Mouse (Mus musculus) T-helper 2 cell (primary cell): ENCODE results near the gene Gab1.

Source experiments
- in situ Hi-C: fragments of 300-600 bp; cut with MboI, MseI; formaldehyde crosslinking; loops from one replicate; pipeline ENCODE4 v1.15.1; 2025; ENCODE audit warnings: high pct_unique_total_duplicates

Gene Gab1

DNA sequence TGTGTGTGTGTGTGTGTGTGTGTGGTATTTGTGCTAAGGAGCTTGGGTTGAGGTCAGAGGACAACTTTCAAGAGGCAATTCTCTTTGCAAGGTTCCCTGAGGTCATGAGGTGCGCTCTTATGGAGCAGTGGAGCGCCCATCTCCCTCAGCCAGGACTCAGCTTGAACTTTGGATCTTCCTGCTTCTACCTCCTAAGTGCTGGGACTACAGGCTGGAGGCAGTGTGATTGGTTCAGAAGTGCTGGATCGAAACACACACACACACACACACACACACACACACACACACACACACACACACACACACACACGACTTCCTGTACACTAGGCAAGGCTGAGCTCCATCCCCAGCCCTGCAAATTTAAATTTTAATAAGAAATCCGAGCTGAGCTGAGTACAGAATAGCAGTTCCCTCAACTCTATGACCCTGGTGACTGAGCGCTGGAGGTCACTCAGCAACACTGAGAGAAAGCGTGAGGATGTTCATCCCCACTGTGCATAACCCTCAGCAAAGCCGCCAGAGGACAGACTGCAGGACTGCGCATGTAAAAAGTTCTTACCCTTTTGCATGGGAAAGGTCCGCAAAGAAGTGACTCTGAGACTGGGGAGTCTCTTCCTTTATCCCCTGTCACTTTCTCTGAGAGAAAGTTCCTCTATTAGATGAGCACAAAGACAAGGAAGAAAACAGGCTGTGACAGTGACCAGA is 6.4 kb downstream of the Gab1 start:
- in situ Hi-C loops, result no loop called here

DNA sequence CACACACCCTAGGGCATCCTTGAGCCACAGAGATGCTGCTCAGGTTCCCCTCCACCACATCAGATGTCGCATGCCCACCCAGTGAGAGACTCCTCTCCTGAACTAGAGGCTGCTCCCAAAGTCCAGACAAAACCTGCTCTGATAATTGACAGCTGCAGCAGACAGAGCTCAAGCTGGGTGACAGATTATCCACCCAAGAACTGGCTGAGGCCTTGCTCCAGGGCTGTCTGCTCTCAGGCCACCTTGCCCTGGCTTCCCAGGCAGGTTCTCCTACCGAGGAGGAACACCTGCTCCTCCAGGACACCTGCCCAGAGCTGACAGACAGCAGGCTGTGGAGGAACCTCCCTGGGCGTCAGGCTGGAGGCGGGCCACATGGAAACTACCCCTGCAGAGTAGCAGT is 7.6 kb downstream of the Gab1 start:
- in situ Hi-C loops, result no loop called here

DNA sequence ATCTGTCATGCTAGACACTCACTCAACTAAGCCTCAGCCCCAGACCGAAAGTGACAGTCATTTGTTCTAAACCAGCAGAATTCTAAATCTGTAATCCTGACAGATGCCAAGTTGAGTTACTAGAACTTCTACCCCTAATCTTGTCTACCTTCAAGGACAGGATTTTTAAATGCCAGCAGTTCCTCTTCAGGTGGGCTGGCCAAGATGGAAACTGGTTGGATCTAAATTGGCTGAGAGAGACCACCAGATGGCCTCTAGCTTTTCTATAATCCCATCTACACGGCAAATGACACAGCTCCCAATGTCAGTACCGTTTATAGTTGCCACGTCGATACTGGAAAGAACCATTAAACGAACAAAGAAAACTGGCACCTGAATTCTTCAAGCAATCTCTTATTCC is 8.9 kb downstream of the Gab1 start:
- in situ Hi-C loops, result no loop called here

DNA sequence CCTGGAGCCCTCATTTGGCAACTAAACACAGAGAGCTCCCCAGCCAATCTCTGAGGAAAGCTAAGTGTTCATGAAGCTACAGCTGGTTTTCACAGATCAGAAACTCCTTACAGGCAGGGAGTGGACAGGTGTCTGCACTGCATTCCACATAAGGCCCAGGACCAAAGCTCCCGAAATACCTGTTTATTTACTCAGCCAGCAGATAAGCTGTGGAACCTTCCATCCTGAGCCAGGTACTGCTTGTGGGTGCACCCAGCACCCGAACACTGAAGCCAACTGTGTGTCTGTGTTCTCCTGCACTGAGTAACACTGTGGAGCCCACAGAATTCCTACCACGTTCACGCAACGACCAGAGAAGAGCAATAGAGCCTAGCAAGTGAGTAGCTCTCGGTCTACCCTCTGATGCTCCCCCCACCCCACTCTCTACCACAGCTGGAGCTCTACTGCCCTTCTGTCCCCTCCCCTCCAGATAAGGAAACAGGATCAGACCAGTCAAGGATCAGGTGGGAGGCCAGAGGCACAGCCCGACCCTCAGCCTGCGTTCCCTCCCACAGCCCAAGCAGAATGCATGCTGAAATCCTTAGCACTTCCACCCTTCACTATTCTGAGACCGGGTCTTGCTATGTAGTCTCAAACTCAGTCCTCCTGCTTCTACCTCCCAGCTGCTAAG is 9.6 kb downstream of the Gab1 start:
- in situ Hi-C loops, result no loop called here

DNA sequence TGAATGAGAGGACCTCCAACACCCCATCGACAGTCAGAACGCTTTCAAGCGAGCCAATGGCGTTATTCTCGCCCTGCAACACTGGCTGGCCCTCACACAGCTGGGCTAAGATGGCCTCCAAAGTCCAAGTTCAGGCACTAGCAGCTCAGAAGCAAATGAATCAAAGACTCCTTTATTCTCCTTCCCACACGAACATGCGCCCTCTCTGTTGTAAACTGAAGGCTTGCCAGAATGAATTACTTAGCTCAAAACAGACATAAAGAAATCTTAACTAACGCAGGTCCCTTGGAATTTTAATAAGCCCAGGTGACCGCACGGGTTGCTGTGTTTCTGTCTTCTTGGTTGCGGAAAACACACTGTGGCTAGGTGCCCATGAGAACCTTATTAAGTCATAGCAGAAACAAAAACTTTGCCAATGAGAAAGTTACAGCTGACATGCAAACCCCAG is 10.4 kb downstream of the Gab1 start:
- in situ Hi-C loops, result no loop called here

DNA sequence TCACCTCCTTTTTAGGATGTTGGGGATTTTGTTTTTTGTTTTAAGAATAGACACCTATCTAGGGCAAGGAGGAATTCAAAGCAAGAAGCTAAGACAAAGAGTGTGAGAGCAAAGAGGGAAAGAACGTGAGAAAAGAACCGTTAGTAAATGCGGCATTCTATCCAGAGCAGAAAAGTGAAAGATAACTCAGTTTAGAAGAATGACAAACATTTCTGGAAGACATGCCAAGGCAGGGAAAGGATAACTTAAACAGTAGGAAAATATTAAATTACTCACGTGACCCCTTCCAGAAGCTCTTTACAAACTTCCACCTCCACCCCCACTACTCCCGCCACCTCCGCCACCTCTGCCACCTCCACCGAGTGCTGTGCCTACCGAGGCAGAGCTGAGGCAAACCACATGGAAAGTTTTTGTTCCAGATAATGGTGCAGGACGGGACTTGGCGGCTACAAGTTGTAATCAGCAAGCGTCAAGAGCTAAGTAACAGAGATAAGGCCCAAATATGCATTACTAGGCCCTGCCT is 11.5 kb downstream of the Gab1 start:
- in situ Hi-C loops, result no loop called here

DNA sequence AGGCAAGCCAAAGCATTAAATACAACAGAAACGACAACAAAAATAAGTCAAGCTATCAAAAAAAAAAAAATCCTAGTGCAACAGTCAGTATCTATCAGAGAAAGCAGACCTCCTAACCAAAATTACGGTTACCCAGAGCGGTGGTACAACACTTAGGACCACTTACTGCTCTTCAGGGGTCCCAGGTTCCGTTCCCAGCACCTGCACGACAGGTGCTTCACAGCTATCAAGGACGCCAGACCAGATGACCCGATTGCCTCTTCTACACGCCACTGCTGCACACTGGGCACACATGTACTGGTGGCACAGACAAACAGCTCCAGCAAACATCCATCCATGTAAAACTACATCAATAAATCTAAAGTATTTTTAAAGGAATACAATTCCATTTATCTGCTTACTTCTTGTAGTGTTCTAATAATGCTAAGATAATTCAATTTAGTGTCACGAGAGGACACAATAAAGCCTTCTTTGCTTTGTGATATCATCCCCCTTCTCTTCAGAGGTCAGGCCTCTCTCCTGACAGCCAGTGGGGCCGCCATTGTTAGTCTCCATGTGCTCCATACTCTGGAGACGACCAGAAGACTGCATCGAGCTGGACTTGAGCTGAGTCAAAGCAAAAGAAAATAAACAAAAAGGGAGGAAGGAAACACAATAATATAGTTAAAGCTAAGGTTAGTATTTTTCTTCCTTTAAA is 12.2 kb downstream of the Gab1 start:
- in situ Hi-C loops, result no loop called here

DNA sequence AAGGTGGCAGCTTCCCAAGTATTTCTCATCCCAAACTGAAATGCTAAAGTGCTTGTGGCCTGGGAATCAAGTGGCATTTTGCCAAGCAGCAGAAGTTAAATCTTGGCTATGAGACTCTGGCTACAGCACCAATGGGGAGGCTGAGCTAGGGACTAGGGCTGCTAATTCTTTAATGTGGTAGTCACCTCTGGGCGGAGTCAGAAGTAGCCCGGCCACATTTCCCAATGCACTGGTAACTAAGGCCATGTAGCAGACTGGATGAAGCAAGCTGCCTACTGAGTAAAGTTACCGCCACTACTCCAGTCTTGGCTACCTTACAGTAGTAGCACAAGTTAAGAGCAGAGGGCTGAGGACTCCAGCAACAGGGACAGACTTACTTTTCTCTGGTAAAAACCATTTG is 12.7 kb downstream of the Gab1 start:
- in situ Hi-C loops, result no loop called here

DNA sequence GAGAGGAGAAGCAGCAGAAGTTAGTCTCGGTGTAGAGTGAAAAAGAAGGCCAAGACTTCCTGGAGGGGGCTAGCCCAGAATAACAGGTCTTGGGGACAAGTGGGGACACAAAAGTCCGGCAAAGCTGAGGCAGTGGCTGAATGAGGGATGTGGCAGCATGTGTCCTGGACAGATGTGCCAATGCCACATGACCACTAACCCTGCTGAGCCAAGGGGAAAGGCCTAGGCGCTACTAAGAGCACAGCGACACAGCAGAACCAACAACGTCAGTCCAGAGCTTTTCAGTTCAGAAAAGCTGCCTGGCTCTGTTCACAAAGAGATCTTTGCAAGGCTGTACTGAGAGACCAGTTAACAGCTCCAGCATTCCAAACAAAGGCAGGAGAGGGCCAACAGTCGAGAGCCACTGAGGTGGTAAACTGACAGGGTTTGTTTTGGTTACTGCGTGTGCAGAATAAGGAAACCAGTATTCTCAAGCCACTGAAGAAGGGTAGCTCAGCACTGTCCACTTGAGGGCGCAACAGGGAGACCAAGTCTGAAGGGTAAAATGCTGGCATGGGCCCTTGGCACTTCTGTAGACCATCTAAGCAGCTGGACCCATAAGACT is 15.0 kb downstream of the Gab1 start:
- in situ Hi-C loops, result no loop called here

DNA sequence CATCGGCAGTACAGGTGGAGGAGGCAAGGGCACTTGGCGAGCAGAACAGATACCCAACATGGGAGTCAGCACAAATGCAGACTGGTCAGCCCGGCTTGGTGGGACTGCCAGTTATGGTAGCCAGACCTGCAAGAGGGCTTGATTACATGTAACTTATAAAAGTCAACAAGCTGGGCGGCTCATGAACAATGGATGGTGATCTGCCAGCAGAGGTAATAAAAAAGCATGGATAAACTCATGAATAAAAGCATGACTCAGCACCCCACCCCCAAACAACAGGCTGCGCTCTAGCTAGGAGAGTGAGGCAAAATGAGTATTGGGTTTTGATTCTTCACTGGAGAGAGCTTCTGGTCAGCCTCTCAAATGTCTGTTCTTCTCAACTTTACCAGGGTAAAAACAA is 16.9 kb downstream of the Gab1 start:
- in situ Hi-C loops, result no loop called here

DNA sequence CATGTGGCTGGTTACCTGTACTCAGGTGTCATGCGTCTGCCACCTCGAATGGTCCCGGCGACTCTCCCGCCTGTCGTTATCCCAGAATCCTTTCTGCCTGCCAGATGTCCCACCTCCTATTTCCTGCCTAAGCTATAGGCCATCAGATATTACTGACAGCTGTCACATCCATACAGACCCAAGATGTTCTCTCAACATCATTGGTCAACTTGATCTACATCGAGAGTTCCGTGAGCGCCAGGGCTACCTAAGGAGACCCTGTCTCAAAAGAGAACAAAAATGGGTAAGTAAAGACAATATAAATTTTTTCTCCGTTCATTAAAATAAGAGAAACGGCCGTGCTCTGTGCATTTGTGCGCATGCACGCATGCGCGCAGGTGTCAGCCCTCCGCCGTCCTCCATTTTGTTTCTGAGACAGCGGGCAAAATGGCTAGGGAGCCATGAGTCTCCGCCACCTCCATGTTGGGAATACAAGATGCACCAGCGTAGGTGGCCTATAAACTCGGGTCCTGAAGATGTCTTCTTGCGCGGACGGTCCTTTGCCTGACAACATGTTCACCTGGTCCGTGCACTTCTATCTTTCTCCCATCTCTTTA is 21.0 kb downstream of the Gab1 start:
- in situ Hi-C loops, result no loop called here

DNA sequence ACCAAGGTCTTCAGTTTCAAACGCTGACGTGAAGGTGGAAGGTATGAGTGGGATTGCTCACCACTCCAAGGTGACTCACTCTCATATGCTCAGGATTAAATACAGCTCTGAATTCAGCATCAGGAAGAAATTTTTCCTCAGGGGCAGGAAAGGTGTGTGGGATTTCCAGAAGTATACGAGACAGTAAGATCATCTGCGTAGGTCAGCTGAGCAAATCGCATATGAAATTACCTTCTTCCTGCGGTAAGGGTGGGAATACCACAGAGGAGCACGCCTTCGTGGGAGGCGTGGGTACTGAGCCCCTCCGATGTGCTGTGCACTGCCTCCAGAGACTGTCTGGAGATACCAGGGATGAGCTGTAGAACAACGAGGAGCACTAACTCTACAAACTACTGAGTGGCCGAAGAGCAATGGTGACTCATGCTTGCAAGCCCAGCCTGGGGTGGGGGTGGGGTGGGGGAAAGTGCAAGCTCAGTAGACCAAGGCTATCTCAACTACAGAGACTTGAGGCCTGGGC is 22.4 kb downstream of the Gab1 start:
- in situ Hi-C loops, result no loop called here

DNA sequence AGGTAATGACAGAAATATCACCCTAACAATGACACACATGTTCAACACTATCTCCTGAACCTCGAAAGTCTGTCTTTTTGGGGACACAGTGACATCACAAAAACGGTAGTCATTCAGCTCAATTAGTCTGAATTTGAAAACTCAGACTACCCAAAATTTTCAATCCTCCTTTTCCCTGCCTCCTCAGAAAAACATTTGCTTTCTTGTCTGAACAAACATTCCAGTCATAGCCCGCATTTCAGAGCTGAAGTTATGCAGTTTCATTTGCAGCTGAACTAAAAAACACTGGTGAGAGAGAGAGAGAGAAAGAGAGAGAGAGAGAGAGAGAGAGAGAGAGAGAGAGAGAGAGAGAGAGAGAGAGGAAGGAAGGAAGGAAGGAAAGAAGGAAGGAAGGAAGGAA is 23.2 kb downstream of the Gab1 start:
- in situ Hi-C loops, result no loop called here

DNA sequence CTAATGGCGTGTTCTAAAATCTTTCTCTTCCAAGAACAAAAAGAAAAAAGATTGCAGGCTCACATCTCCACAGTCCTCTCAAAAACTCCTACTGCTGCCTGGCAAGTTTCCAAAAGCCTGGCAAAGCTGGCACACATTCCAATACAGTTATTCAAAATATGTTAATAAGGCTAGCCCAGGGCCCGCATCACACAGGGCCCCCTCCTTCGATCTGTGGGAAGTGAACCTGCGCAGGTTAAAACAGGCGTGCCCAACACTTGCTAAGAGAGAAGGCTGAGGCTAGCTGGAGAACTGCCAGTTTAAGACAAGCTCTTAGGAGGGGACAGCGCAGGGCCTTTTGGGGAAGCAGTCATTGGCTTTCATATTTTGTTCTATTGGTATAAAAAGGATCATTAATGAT is 23.7 kb downstream of the Gab1 start:
- in situ Hi-C loops, result no loop called here

DNA sequence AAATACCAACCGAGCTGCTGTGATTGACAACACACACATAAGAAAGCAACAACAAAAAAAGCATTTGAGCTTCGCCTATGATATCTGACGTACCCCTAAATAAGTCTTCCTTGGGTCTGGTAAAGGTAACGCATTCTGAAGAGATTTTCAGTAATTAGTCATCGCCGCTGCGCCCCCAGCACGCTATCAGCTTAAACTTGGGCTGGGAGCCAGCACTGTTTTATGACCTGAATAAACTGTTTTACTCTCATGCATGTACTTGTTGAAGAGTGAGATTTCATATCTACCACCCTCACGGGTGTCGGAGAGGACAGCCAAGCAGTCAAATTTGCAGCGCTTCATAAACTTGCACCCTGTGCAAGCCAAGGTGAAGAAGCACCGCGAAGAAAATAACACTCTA is 26.7 kb downstream of the Gab1 start:
- in situ Hi-C loops, result no loop called here

DNA sequence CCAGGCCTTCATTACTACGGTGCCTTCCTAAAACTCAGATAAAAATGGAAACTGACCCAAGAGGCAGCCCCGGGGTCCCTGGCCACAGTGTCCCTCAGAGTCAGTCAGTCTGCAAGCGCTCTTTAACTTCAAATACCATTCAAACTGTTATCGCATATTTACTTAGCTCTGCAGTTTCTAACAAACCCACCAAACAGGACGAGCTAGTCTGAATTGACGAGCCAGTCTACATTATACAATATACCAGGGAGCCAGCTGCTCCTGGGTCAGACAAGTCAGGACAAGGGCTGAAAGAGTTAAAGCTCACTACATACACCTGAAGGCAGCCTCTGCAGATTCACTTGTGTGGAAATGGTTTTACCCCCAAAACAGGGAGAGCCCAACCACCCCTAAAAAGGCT is 27.1 kb downstream of the Gab1 start:
- in situ Hi-C loops, result no loop called here

DNA sequence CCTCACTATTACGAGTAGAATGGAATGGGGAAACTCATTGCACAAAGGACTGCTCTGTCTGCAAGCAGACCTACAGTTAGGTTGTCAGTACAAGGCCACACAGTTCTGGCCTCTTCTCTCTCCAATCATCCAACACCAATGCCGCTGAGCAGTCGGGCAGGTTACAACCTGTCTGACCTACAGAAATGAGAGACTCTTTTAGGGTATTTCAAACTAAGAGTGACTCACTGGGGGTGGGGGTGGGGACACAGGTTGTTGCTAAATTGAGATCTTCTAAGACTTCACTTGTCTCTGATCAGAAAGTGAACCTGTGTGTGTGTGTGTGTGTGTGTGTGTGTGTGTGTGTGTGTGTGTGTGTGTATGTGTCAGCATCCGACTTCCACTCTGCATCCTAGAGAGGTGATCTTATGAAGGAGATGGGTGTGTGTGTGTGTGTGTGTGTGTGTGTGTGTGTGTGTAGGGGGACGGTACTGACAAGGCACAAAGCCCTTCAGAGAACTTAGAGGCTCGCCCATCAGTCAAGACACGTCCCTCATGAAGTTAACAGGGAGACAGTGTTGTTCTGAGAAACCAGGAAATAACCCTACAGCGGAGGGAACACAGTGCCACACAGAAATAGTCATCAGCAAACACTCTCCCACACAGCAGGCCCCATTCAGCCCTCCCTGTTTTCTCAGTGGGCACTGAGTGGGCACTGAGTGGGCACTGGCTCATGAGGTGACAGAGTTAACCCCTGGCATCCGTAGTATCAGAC is 27.7 kb downstream of the Gab1 start:
- in situ Hi-C loops, result no loop called here

DNA sequence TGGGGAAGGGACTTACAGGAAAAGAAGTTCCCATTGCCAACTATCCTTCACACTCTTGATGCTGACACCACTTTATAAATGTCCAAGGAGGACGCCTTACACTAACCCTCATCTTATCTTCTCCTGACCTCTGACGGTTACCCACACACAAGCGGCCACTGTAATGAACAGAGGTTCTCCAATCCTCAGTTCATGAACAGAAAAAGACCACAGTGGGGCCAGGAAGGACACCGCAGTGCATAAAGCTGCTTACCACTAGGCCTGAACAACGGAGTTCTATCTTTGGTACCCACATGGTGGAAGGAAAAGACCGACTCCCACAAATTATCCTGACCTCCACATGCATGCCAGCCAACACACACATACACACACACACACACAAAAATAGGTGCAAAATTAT is 28.7 kb downstream of the Gab1 start:
- in situ Hi-C loops, result no loop called here

DNA sequence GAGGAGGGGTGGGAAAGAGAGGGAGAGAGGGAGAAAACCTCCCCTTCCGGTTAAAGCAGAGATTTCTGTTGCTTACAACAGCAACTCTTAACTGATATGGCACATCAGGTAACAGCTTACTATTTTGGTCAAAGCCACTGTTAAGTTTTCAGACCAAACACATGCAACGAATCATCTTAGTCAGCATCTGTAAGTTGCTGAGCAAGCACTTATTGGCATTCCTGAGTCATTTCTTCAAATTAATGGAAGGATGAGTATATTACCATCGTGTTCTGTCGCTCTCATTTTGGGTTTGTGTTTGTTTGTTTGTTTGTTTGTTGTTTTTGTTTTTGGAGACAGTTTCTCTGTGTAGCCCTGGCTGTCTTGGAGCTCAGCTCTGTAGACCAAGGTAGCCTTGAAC is 30.3 kb downstream of the Gab1 start:
- in situ Hi-C loops, result no loop called here

DNA sequence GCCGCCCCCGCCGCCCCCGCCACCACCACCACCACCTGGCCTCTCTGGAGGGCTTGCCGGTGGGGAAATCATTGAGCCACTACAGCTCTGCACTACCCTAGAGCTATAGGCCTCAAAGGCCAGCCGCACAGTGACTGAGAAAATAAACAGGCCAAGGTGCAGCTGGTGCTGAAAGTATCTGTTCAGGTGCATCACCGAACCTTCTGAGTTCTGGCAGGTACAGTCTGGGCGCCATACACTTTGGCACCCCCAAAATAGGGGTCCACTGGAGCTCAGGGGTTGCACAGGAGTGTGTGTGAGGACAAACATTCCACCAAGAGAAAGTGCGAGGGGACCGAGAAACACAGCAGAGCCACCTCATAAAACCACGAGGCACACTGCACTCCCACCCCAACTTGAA is 31.7 kb downstream of the Gab1 start:
- in situ Hi-C loops, result no loop called here

DNA sequence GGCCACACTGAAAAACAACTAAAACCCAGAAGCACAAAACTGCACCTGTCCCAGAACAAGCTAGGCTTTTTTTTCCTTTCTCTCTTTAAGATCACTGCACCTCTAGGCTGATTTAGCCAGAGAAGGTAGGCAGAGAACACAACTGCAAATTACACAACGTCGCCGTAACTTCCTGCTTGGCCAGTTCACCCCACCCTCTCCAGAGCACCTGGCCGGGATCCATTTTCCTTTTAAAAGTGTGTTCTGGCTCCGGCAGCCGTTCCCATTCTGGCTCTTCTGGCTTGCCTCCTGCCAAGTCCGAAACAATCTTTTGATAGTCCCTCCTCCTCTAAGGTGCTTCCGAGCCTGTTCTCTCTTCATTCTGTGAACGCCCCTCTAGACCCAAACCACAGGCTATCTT is 32.4 kb downstream of the Gab1 start:
- in situ Hi-C loops, result no loop called here
